Mouse (Mus musculus) stomach, postnatal 0 days (tissue): ENCODE data around the gene Rrh. TPM values are rescaled to one million over a fixed set of nuclear protein-coding genes. Genes with fewer than 3 reads are reported as not detected.
"Not testable (repeated sequence)": the region's sequence is repeated elsewhere in the genome, so short reads cannot be mapped to it uniquely, and the experiment has no call there.

Source experiments
- ATAC-seq: fragments of 200-750 bp; cut with Nextera tagmentation; 2 replicates; pipeline ENCODE4 v1.8.0; 2017; ENCODE audit not compliant: low FRiP score, low TSS enrichment
- DNase-seq: peaks from one replicate; pipeline ENCODE4 v3.0.0-alpha.2; 2016; ENCODE audit warnings: low spot score
- H3K27ac ChIP-seq: fragments of 300-500 bp; sonication (generic); replicated peaks from 2 replicates; pipeline ENCODE4 v1.5.1; 2014; ENCODE audit warnings: mild to moderate bottlenecking, control low read depth
- H3K27me3 ChIP-seq: fragments of 300-500 bp; sonication (generic); 2 replicates; pipeline ENCODE4 v1.6.1; 2014; ENCODE audit warnings: low read length; ENCODE audit not compliant: control insufficient read depth, insufficient read depth
- H3K36me3 ChIP-seq: fragments of 300-500 bp; sonication (generic); 2 replicates; pipeline ENCODE4 v1.6.1; 2014; ENCODE audit warnings: low read length, mixed read lengths; ENCODE audit not compliant: control insufficient read depth, insufficient read depth
- H3K4me1 ChIP-seq: fragments of 300-500 bp; sonication (generic); replicated peaks from 2 replicates; pipeline ENCODE4 v1.6.1; 2014; ENCODE audit warnings: antibody characterized with exemption; ENCODE audit not compliant: control insufficient read depth, insufficient read depth
- H3K4me2 ChIP-seq: fragments of 300-500 bp; sonication (generic); replicated peaks from 2 replicates; pipeline ENCODE4 v1.6.1; 2014; ENCODE audit warnings: low read depth, mild to moderate bottlenecking, control low read depth, moderate library complexity
- H3K4me3 ChIP-seq: fragments of 300-500 bp; sonication (generic); 2 replicates; pipeline ENCODE4 v1.5.1; 2014; ENCODE audit warnings: low read depth, low read length, control low read depth
- H3K9ac ChIP-seq: fragments of 300-500 bp; sonication (generic); 2 replicates; pipeline ENCODE4 v1.6.1; 2014; ENCODE audit warnings: mild to moderate bottlenecking, low read length, control low read depth, mixed read lengths
- H3K9me3 ChIP-seq: fragments of 300-500 bp; sonication (generic); 2 replicates; pipeline ENCODE4 v1.6.1; 2016; ENCODE audit warnings: low read length; ENCODE audit not compliant: control insufficient read depth
- CTCF ChIP-seq: IDR thresholded peaks from 2 replicates; pipeline ENCODE4 v1.5.1; 2016; ENCODE audit warnings: antibody characterized with exemption, low read depth, mild to moderate bottlenecking, moderate library complexity
- EP300 ChIP-seq: optimal IDR thresholded peaks from 2 replicates; pipeline ENCODE3; 2016; ENCODE audit warnings: antibody characterized with exemption
- WGBS: fragments of 180-500 bp; shearing (Covaris S2); extraction: QIAGEN DNeasy Blood & Tissue Kit; methylation state at CpG from one replicate; pipeline ENCODE4 v1.1.7; 2014; 5-methylcytosine and 5-hydroxymethylcytosine counted together
- polyA plus RNA-seq: library from polyadenylated mRNA; unstranded; fragments of >200 nt; fragmentation: Nextera tagmentation; extraction: Ambion mirVana; gene quantifications from 2 replicates; pipeline ENCODE4 v1.2.1, GENCODE M21; 2015

Gene Rrh
- polyA plus RNA-seq, 1 experiment from 2014 or later = 0.05 TPM

DNA sequence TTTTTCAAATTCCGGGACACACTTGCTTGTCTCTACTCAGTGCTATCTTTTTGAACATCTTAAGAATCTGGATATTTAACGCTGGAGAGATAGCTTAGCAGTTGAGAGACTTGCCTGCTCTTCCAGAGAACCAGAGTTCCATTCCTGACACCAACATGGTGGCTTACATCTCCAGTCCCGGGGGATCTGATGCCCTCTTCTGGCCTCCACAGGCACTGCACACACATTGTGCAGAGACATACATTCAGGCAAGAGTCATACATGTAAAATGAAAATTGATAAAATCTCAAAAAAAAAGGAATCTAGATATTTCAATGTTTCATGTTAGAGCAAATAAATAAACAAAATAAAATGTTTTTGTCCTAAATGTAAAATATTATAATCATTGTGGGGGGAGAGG lies 39.6 kb downstream of the Rrh start:
- no peak for ATAC-seq
- TF ChIP-seq CTCF = peak; percentile 26; the same call in 1 of the 2 replicates
- no peak for TF ChIP-seq EP300
- Histone ChIP-seq H3K27ac (no peak overlapping the region), H3K4me1 (no peaks in the 10 kb centered on the region), H3K9ac (no peak overlapping the region), H3K27me3 (no peaks in the 10 kb centered on the region), H3K4me3 (no peak overlapping the region), H3K36me3 (no peaks in the 10 kb centered on the region), H3K9me3 (no peaks in the 10 kb centered on the region), H3K4me2 (no peak overlapping the region)
- no peak for DNase-seq
- WGBS = 90% methylated on average over 3 of the region's 3 CpGs

DNA sequence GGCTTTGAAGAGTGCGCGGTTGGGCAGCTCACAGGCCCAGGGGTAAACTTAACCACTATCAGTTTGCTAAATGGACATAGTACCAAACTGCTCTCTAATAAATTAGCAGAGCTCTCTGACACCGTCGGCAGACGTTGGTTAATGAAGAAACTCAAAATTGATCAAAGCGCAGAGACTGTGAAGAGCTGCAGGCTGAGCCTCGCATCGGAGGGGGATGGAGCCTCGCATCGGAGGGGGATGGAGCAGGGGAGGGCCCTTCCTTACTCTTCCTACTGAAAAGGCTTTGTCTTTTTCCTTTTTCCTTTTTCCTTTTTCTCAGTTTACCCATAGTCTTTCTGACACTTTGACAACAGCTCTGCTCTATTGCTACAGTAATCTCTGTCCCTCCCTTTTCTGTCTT lies 41.0 kb downstream of the Rrh start:
- ATAC-seq = no peak
- no peaks in the 10 kb centered on the region for H3K27me3 ChIP-seq
- TF ChIP-seq EP300 = no peak
- no peak for TF ChIP-seq CTCF
- no peak for DNase-seq
- WGBS = 54% methylated on average over 10 of the region's 10 CpGs
- H3K9me3 ChIP-seq = no peaks in the 10 kb centered on the region
- H3K4me2 ChIP-seq = no peak overlapping the region
- no peak overlapping the region for H3K9ac ChIP-seq
- no peaks in the 10 kb centered on the region for H3K36me3 ChIP-seq
- H3K4me1 ChIP-seq = no peaks in the 10 kb centered on the region
- H3K4me3 ChIP-seq = no peak overlapping the region
- no peak overlapping the region for H3K27ac ChIP-seq

DNA sequence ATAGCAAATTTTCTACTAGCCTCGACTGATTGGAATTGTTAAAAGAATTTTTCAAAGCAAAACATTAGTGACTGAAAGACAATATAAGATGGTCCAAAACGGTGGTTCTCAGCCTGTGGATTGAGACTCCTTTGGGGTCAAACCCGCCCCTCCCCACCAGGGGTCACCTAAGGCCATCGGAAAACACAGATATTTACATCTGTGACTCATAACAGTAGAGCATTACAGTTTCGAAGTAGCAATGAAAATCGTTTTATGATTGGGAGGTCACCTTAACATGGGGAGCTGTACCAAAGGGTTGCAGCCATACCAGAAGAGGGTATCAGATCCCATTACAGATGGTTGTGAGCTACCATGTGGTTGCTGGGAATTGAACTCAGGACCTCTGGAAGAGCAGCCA lies 51.2 kb downstream of the Rrh start:
- 78% methylated on average over 6 of the region's 6 CpGs for WGBS
- Histone ChIP-seq H3K4me2 (no peak overlapping the region), H3K36me3 (no peaks in the 10 kb centered on the region), H3K9me3 (no peaks in the 10 kb centered on the region), H3K4me3 (no peak overlapping the region), H3K4me1 (no peaks in the 10 kb centered on the region), H3K27ac (no peak overlapping the region), H3K27me3 (no peaks in the 10 kb centered on the region), H3K9ac (no peak overlapping the region)
- TF ChIP-seq CTCF (no peak), EP300 (no peak)
- no peak for ATAC-seq
- no peak for DNase-seq

GRCm38 (mm10) chr3:129766971-129767794 lies 55.2 kb downstream of the Rrh start:
- Histone ChIP-seq H3K4me2 (no peak overlapping the region), H3K27me3 (no peaks in the 10 kb centered on the region), H3K4me1 (no peaks in the 10 kb centered on the region), H3K9me3 (no peaks in the 10 kb centered on the region), H3K4me3 (no peak overlapping the region), H3K36me3 (no peaks in the 10 kb centered on the region), H3K27ac (no peak overlapping the region), H3K9ac (no peak overlapping the region)
- TF ChIP-seq CTCF (no peak), EP300 (no peak)
- 87% methylated on average over 10 of the region's 10 CpGs for WGBS
- ATAC-seq (no peak), DNase-seq (no peak)

DNA sequence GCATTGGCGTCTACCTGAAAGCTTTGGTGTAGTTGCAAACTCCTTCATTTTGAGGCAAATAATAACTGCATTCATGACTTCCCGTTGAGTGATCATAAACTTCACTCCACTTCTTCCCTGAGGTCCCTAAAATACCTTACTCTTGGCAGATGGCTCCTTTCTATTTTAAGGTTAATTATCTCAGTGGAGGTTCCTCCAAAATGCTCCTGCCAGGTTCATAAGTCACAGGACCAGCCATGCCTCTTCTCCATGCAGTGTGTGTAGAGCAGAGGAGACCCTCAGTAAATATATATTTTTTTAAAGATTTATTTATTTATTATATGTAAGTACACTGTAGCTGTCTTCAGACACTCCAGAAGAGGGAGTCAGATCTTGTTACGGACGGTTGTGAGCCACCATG lies 56.3 kb downstream of the Rrh start:
- Histone ChIP-seq H3K9me3 (no peaks in the 10 kb centered on the region), H3K4me1 (no peaks in the 10 kb centered on the region), H3K4me3 (no peak overlapping the region), H3K36me3 (no peaks in the 10 kb centered on the region), H3K27me3 (no peaks in the 10 kb centered on the region), H3K4me2 (no peak overlapping the region), H3K9ac (no peak overlapping the region), H3K27ac (no peak overlapping the region)
- WGBS = 74% methylated on average over 4 of the region's 4 CpGs
- no peak for TF ChIP-seq CTCF
- no peak for TF ChIP-seq EP300
- ATAC-seq (no peak), DNase-seq (no peak)

DNA sequence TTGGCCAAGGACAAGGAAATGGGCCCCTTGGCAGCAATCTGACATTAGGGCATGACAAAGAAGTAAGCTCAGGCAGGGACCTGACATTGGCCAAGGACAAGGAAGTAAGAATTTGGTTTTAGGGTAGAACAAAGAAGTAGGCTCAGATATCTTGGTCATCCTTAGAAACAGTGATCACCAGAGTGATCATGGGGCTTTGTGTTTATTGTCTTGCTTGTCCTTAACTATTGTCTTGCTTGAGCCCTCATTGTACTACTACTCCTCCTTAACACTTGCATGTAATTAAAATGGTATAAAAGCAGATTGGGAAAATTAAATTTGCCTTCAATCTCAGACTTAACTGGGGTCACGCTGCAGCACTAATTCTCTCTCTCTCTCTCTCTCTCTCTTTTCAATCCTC lies 64.8 kb downstream of the Rrh start:
- H3K27ac ChIP-seq, ATAC-seq, H3K9me3 ChIP-seq, H3K9ac ChIP-seq, H3K27me3 ChIP-seq, DNase-seq, H3K36me3 ChIP-seq, H3K4me3 ChIP-seq, H3K4me2 ChIP-seq, H3K4me1 ChIP-seq: not testable (repeated sequence)
- 97% methylated on average over 1 of the region's 1 CpGs for WGBS
